Mouse (Mus musculus): ENCODE results near the gene Ccnk.

- TF ChIP-seq CTCF (IDR thresholded peaks at IDR 0.05; ENCODE audit: low read depth, low read length) (no peak), POLR2A (IDR thresholded peaks at IDR 0.05; ENCODE audit: borderline replicate concordance, low read depth, low read length) (no peak)
These were observed 10.5 kb upstream of the Ccnk start for GRCm38 (mm10) chr12:108168909-108169308.
